Mouse (Mus musculus) MEL (cell line): Measurements from ENCODE around the gene Zbtb18. TPM values are rescaled to one million over a fixed set of nuclear protein-coding genes. Genes with fewer than 3 reads are reported as not detected.

Experiments
- DNase-seq: peaks from one replicate; pipeline ENCODE4 v3.0.0; 2011; ENCODE audit warnings: low read depth, low spot score
- H3K27ac ChIP-seq: 2 replicates; pipeline ENCODE4 v1.5.1; 2012; ENCODE audit warnings: low read depth, mild to moderate bottlenecking, control low read depth, low read length, moderate library complexity; ENCODE audit not compliant: control insufficient read depth
- H3K27me3 ChIP-seq, 2 experiments: fragments of 150-350 bp in 1 of 2; sonication (generic) in 1 of 2; 2 replicates each; pipeline ENCODE4 v1.6.1; 2012; ENCODE audit warnings: low read length in 2 of 2, mild to moderate bottlenecking in 2 of 2, improper control_type of control experiment in 1 of 2, moderate library complexity in 1 of 2; ENCODE audit not compliant: insufficient read depth in 2 of 2, control insufficient read depth in 1 of 2
- H3K36me3 ChIP-seq, 2 experiments: 2 replicates each; pipeline ENCODE4 v1.6.1; 2012 to 2014; ENCODE audit warnings: low read length in 2 of 2, improper control_type of control experiment in 1 of 2, inconsistent platforms in 1 of 2, mild to moderate bottlenecking in 1 of 2; ENCODE audit not compliant: insufficient read depth in 2 of 2, control insufficient read depth in 1 of 2
- H3K4me1 ChIP-seq, 2 experiments: fragments of 150-350 bp in 1 of 2; sonication (generic) in 1 of 2; 2 replicates each; pipeline ENCODE4 v1.6.1; 2012; ENCODE audit warnings: low read length in 2 of 2, improper control_type of control experiment in 1 of 2, mild to moderate bottlenecking in 1 of 2; ENCODE audit not compliant: insufficient read depth in 2 of 2, control insufficient read depth in 1 of 2
- H3K4me3 ChIP-seq, 2 experiments: fragments of 150-350 bp in 1 of 2; sonication (generic) in 1 of 2; 2 replicates each; pipeline ENCODE4 v1.5.1; 2012; ENCODE audit warnings: low read depth in 2 of 2, low read length in 2 of 2, mild to moderate bottlenecking in 2 of 2, moderate library complexity in 2 of 2, control low read depth in 1 of 2, improper control_type of control experiment in 1 of 2; ENCODE audit not compliant: control insufficient read depth in 1 of 2, insufficient read depth in 1 of 2
- H3K79me2 ChIP-seq: 2 replicates; pipeline ENCODE4 v1.6.1; 2012; ENCODE audit warnings: mild to moderate bottlenecking, low read length, moderate library complexity; ENCODE audit not compliant: control insufficient read depth, poor library complexity, insufficient read depth
- H3K9ac ChIP-seq: 2 replicates; pipeline ENCODE4 v1.6.1; 2012; ENCODE audit warnings: low read depth, mild to moderate bottlenecking, control low read depth, low read length, moderate library complexity; ENCODE audit not compliant: control insufficient read depth, poor library complexity, severe bottlenecking
- H3K9me3 ChIP-seq: fragments of 150-350 bp; sonication (generic); replicated peaks from 2 replicates; pipeline ENCODE4 v1.6.1; 2012; ENCODE audit warnings: mild to moderate bottlenecking, low read length, improper control_type of control experiment, moderate library complexity; ENCODE audit not compliant: insufficient read depth
- BHLHE40 ChIP-seq: IDR thresholded peaks from 2 replicates; pipeline ENCODE4 v1.6.1; 2012; ENCODE audit warnings: low read depth, mild to moderate bottlenecking, inconsistent platforms, low read length, improper control_type of control experiment, borderline replicate concordance
- CHD1 ChIP-seq: IDR thresholded peaks from 2 replicates; pipeline ENCODE4 v1.6.1; 2012; ENCODE audit warnings: low read depth, mild to moderate bottlenecking, inconsistent platforms, low read length, improper control_type of control experiment
- CTCF ChIP-seq, 3 experiments: IDR thresholded peaks in 2 of 3; conservative IDR thresholded peaks in 1 of 3; 2 replicates each; pipeline ENCODE4 v1.5.1; 2011 to 2012; ENCODE audit warnings: low read length in 3 of 3, low read depth in 2 of 3, mild to moderate bottlenecking in 2 of 3, improper control_type of control experiment in 1 of 3, inconsistent platforms in 1 of 3, mixed read lengths in 1 of 3, moderate library complexity in 1 of 3; ENCODE audit not compliant: control insufficient read depth in 1 of 3, insufficient read depth in 1 of 3, poor library complexity in 1 of 3, severe bottlenecking in 1 of 3
- HCFC1 ChIP-seq: IDR thresholded peaks from 2 replicates; pipeline ENCODE4 v1.6.1; 2012; ENCODE audit warnings: low read depth, mild to moderate bottlenecking, inconsistent platforms, low read length, improper control_type of control experiment, moderate library complexity
- JUND ChIP-seq: IDR thresholded peaks from 2 replicates; pipeline ENCODE4 v1.6.1; 2011; ENCODE audit warnings: low read depth, mild to moderate bottlenecking, improper control_type of control experiment, low read length
- MAX ChIP-seq: IDR thresholded peaks from 2 replicates; pipeline ENCODE4 v1.6.1; 2011; ENCODE audit warnings: low read length, improper control_type of control experiment
- MXI1 ChIP-seq: IDR thresholded peaks from 2 replicates; pipeline ENCODE4 v1.6.1; 2011; ENCODE audit warnings: mild to moderate bottlenecking, low read depth, low read length, improper control_type of control experiment
- POLR2A ChIP-seq, 2 experiments: IDR thresholded peaks; 2 replicates each; pipeline ENCODE4 v1.6.1; 2011 to 2012; ENCODE audit warnings: low read length in 2 of 2, mild to moderate bottlenecking in 2 of 2, control low read depth in 1 of 2, improper control_type of control experiment in 1 of 2, low read depth in 1 of 2, moderate library complexity in 1 of 2; ENCODE audit not compliant: control insufficient read depth in 1 of 2, insufficient read depth in 1 of 2, poor library complexity in 1 of 2
- POLR2AphosphoS2 ChIP-seq: IDR thresholded peaks from 2 replicates; pipeline ENCODE4 v1.6.1; 2011; ENCODE audit warnings: low read length, improper control_type of control experiment
- SIN3A ChIP-seq: IDR thresholded peaks from 2 replicates; pipeline ENCODE4 v1.6.1; 2012; ENCODE audit warnings: low read length, improper control_type of control experiment, inconsistent platforms
- SMC3 ChIP-seq: IDR thresholded peaks from 2 replicates; pipeline ENCODE4 v1.6.1; 2011; ENCODE audit warnings: low read depth, low read length, improper control_type of control experiment
- TCF12 ChIP-seq: IDR thresholded peaks from 2 replicates; pipeline ENCODE4 v1.6.1; 2014; ENCODE audit warnings: low read depth, mild to moderate bottlenecking, inconsistent platforms, low read length, improper control_type of control experiment, moderate library complexity
- polyA plus RNA-seq, 2 experiments: library from polyadenylated mRNA; stranded (reverse) in 1 of 2; unstranded in 1 of 2; fragments of >175 nt in 1 of 2; fragments of >200 nt in 1 of 2; gene quantifications; 2 replicates each; pipeline versions ENCODE4 v1.2.1 to v1.2.4; 2012; ENCODE audit warnings: low replicate concordance in 2 of 2, low read depth in 1 of 2; ENCODE audit not compliant: insufficient read length in 2 of 2, insufficient read depth in 1 of 2, missing spikeins in 1 of 2
- total RNA-seq: library from RNA; depleted of rRNA; stranded (reverse); fragments of 300-350 nt; gene quantifications from 2 replicates; pipeline ENCODE4 v1.2.3, GENCODE M21; 2012

Zbtb18 gene
- total and polyA plus RNA-seq, 3 experiments: 15.6 to 23.8 TPM; not detected in 1

DNA sequence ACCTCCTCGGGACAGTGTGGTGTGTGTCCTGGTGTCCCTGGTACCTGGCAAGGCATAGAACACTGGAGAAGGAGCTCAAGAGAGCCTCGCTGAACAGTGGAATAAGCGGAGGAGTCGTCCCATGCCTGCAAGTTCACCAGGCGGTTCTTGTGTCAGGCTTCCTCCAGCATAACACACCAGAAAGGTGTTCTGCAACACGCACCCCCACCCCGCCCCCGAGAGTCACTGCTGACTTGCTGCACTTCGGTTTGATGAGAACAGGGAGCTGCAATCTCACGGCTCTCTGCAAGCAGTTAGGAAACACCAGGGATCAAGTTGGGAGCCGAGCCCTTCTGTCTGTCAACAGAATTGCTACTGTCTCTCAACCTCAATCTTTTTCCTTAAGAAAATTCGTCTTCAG lies 22.8 kb upstream of the Zbtb18 start:
- Histone ChIP-seq H3K4me3 (no peak overlapping the region), H3K9ac (no peak overlapping the region), H3K79me2 (no peaks in the 10 kb centered on the region), H3K27me3 (peaks cover 6 to 7% of the 10 kb centered on the region in 2 experiments; a peak in 3 of 4 replicates), H3K27ac (no peak overlapping the region), H3K36me3 (no peaks in the 10 kb centered on the region), H3K4me1 (no peaks in the 10 kb centered on the region), H3K9me3 (no peaks in the 10 kb centered on the region)
- TF ChIP-seq MXI1 (no peak), CHD1 (no peak), JUND (no peak), POLR2AphosphoS2 (no peak), HCFC1 (no peak), POLR2A (IDR thresholded peaks at IDR 0.05; ENCODE audit: control insufficient read depth in 1 of 2, insufficient read depth in 1 of 2, low read depth in 1 of 2, low read length in 2 of 2, poor library complexity in 1 of 2) (no peak), SIN3A (no peak)
- DNase-seq: no peak

GRCm38 (mm10) chr1:177420126-177420525 lies 22.0 kb upstream of the Zbtb18 start:
- no peaks in the 10 kb centered on the region for H3K36me3 ChIP-seq
- no peaks in the 10 kb centered on the region for H3K9me3 ChIP-seq
- H3K27me3 ChIP-seq: peaks cover 5 to 6% of the 10 kb centered on the region in 2 experiments; a peak in 3 of 4 replicates
- no peak overlapping the region for H3K9ac ChIP-seq
- no peak overlapping the region for H3K4me3 ChIP-seq
- TF ChIP-seq BHLHE40: no peak
- 0 out of 2 replicates have a peak, but pooled peaks have one; percentile 2 for TF ChIP-seq SMC3
- peak in 1 of 3 experiments; percentile 4; a peak in 1 of 6 replicates for TF ChIP-seq CTCF (IDR thresholded peaks at IDR 0.05 in 2 of 3, conservative IDR thresholded peaks at IDR 0.05 in 1 of 3; ENCODE audit: control insufficient read depth in 1 of 3, insufficient read depth in 1 of 3, low read depth in 2 of 3, low read length in 3 of 3, poor library complexity in 1 of 3, severe bottlenecking in 1 of 3)
- TF ChIP-seq, all 39 proteins: peak for 2
- H3K79me2 ChIP-seq: no peaks in the 10 kb centered on the region
- no peak for DNase-seq
- H3K27ac ChIP-seq: no peak overlapping the region
- no peaks in the 10 kb centered on the region for H3K4me1 ChIP-seq

- no peak overlapping the region for H3K4me3 ChIP-seq
- H3K4me1 ChIP-seq: no peaks in the 10 kb centered on the region
- DNase-seq: no peak
- no peaks in the 10 kb centered on the region for H3K9me3 ChIP-seq
- no peak overlapping the region for H3K9ac ChIP-seq
- H3K27me3 ChIP-seq: peaks cover 0 to 5% of the 10 kb centered on the region in 2 experiments; a peak in 3 of 4 replicates
- H3K79me2 ChIP-seq: no peaks in the 10 kb centered on the region
- TF ChIP-seq CHD1 (no peak), TCF12 (no peak), SIN3A (no peak), MAX (no peak)
- H3K36me3 ChIP-seq: no peaks in the 10 kb centered on the region
- H3K27ac ChIP-seq: no peak overlapping the region
Measured at GRCm38 (mm10) chr1:177427862-177428261, 14.3 kb upstream of the Zbtb18 start.
